8 mouse cellular contexts compared by ENCODE assay signal in the genomic region with DNA sequence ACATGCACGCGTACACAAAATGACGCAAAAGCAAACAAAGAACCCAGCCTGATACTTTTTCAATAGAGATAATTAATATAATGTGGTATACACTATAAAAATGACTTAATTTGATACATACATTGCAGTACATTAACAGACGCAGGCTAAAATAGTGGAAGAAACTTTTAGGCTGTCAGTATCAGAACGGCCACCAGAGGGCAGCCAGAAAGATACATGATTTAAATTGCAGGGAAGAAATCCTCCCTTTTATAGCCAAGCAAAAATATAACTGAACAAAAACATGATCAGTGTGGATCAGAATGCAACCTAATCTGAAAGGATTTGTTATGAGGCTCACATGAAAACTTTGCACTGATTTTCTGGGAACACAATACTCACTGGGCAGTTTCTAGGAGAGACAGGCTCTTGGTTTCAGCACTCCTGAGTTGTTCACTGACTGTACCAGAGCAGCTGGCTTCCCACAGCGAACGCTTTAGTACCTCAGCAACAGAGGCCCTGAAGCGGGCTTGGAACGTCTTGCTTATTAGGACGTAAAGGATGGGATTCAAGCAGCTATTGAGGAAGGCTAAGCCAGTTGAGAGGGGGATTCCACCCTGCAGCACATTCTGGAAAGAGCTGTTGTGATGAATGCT. TPM values are rescaled to one million over a fixed set of nuclear protein-coding genes. Genes with fewer than 3 reads are reported as not detected.
DNase-seq lines count a peak whose midpoint lies in the region; ATAC-seq and TF ChIP-seq lines count a peak whose summit lies in the region.

No protein-coding gene starts in this region.

- no peak overlapping the region for H3K4me3 ChIP-seq in kidney, adult 2 months (ENCODE audit: insufficient read depth, low read depth, low read length)

- no peaks in the 10 kb centered on the region for H3K36me3 ChIP-seq in kidney, adult 2 months (ENCODE audit: control insufficient read depth, insufficient read depth, low read length)

- intact Hi-C loops in heart, postnatal 10 days (cut with DNase I), result loop anchor here (2.0 kb wide), 1 partner anchor 70 kb away; no protein-coding TSS in a partner anchor
- intact Hi-C loops in left cerebral cortex, postnatal 14 days (cut with DNase I), result loop anchor here (5.0 kb wide), 1 partner anchor 70 kb away; no protein-coding TSS in a partner anchor

- H3K27ac ChIP-seq in kidney, adult 2 months (ENCODE audit: insufficient read depth, low read depth, low read length), result no peak overlapping the region

- ATAC-seq in megakaryocyte-erythroid progenitor cell, adult 5-6 weeks (replicated peaks; ENCODE audit: low FRiP score, low TSS enrichment, poor library complexity, severe bottlenecking), result no peak

- H3K27me3 ChIP-seq in kidney, adult 2 months (replicated peaks; ENCODE audit: control insufficient read depth, insufficient read depth, low read length), result no peaks in the 10 kb centered on the region

- peak; percentile 50 for DNase-seq in kidney, adult 2 months
- no peak for DNase-seq in kidney, adult 11 months
- peak; percentile 54 for DNase-seq in MN1 (ENCODE audit: low spot score)
- peak; percentile 57 for DNase-seq in embryo, embryonic 10 days (ENCODE audit: low spot score)
- DNase-seq in heart, postnatal 10 days, result peak; percentile 60 to 75
- peak; percentile 82 to 84 for DNase-seq in left cerebral cortex, postnatal 14 days (ENCODE audit: low spot score in 2 of 2)
- peak; percentile 45 for DNase-seq in neural tube, embryonic 10.5 days (ENCODE audit: extremely low spot score, low spot score)

- no peak for TF ChIP-seq CTCF in kidney, adult 2 months (conservative IDR thresholded peaks at IDR 0.05; ENCODE audit: insufficient read depth, insufficient read length, low read depth, low read length)

- no peak for TF ChIP-seq POLR2A in kidney, adult 2 months (IDR thresholded peaks at IDR 0.05; ENCODE audit: low read depth, low read length)

- H3K4me1 ChIP-seq in kidney, adult 2 months (ENCODE audit: control insufficient read depth, insufficient read depth, low read length), result peaks cover 3% of the 10 kb centered on the region; the same call in 1 of the 2 replicates

- 61% methylated on average over 10 of the region's 10 CpGs for WGBS in kidney, adult 2 months

RNA-seq across cellular contexts. Expression of a gene that starts 6.1 kb away (rescaled TPM):
- polyA plus RNA-seq in kidney, adult 2 months (2012; rRNA removed), result 116 and 163 TPM in 2 replicates
- total RNA-seq in heart, postnatal 10 days (2021), result 100 to 1,000 TPM; 670 to 683 TPM
- 100 to 1,000 TPM; 151 to 152 TPM for total RNA-seq in left cerebral cortex, postnatal 14 days (2021)
- 147 and 151 TPM in 2 replicates for total RNA-seq in megakaryocyte-erythroid progenitor cell, adult 5-6 weeks (2014; fragmentation: Nextera tagmentation)
- total RNA-seq in megakaryocyte-erythroid progenitor cell, adult 5-6 weeks (2017), result 242 and 260 TPM in 2 replicates

RNA-seq across cellular contexts. Expression of a gene that starts 6.1 kb away (rescaled TPM):
- 215 and 216 TPM in 2 replicates for polyA plus RNA-seq in kidney, adult 2 months (2012; rRNA removed)
- total RNA-seq in heart, postnatal 10 days (2021), result 100 to 1,000 TPM; 445 to 453 TPM
- total RNA-seq in left cerebral cortex, postnatal 14 days (2021), result 100 to 1,000 TPM; 353 to 356 TPM
- total RNA-seq in megakaryocyte-erythroid progenitor cell, adult 5-6 weeks (2014; fragmentation: Nextera tagmentation), result 1,764 and 1,902 TPM in 2 replicates
- 3,394 and 4,141 TPM in 2 replicates for total RNA-seq in megakaryocyte-erythroid progenitor cell, adult 5-6 weeks (2017)

RNA-seq across cellular contexts. Expression of a gene that starts 31.6 kb away (rescaled TPM):
- 0.05 and 0.06 TPM in 2 replicates for polyA plus RNA-seq in kidney, adult 2 months (2012; rRNA removed)
- under 1 TPM; 0.22 to 0.35 TPM for total RNA-seq in heart, postnatal 10 days (2021)
- total RNA-seq in left cerebral cortex, postnatal 14 days (2021), result under 1 TPM; 0.29 to 0.63 TPM
- not detected in 2 replicates for total RNA-seq in megakaryocyte-erythroid progenitor cell, adult 5-6 weeks (2014; fragmentation: Nextera tagmentation)
- total RNA-seq in megakaryocyte-erythroid progenitor cell, adult 5-6 weeks (2017), result not detected in 2 replicates
